Mouse (Mus musculus): ENCODE measurements around the gene Olfr1249.
"Not testable (repeated sequence)": the region's sequence is repeated elsewhere in the genome, so short reads cannot be mapped to it uniquely, and the experiment has no call there.

Olfr1249 gene

GRCm38 (mm10) chr2:89634883-89635282, at the start of gene Olfr1249:
Gene Olfr1249, minus strand, starts transcription at chr2:89634983.
- no peak for DNase-seq

GRCm38 (mm10) chr2:89671836-89672235, 37.1 kb upstream of the Olfr1249 start, which contains the start of gene Olfr1251:
Gene Olfr1251, minus strand, starts transcription at chr2:89671936.
- no peak for DNase-seq

DNA sequence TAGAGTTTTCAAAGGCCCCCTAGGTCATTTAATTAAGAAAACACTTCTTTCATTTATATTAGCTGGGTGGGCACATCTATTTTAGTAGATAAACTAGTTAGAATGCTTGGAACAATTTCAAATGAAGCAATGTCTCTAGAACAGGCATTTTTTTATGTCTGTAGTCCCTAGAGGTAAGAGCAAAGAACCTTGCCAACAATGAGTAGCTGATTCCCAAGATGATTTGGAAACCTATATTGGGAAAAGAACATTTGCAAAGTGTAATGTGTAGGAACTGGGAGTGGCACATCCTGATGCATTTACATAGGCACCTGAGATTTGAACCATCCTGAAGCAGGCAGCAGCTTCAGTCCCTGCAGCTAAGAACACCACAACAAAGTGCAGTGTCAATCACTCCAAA, 26.6 kb upstream of the Olfr1249 start, which contains the start of gene Olfr1250:
Gene Olfr1250, minus strand, starts transcription at position 101 of the 400 bp plus-strand sequence.
- DNase-seq: no peak

DNA sequence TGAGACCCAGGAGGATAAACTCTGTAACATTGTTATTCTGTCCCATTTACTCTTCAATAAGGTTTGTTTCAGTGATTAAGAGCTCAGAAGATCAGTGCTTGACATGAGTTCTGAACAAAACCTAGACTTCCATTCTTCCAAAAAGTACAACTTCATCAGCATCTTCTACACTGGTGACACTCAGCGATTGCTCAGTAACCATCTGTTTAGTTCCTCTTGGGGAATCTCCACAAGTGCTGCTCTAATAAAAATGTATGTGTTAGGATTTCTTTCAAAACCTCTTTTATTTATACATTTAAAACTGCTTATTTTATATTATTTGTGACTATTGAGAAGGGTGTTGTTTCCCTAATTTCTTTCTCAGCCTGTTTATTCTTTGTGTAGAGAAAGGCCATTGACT, 16.6 kb downstream of the Olfr1249 start, which contains the start of gene Olfr1248:
Gene Olfr1248, minus strand, starts transcription at position 101 of the 400 bp plus-strand sequence.
- DNase-seq: not testable (repeated sequence)

GRCm38 (mm10) chr2:89614030-89614429, 20.8 kb downstream of the Olfr1249 start, which contains the start of gene Olfr1247:
Gene Olfr1247, minus strand, starts transcription at chr2:89614130.
- no peak for DNase-seq

- DNase-seq: no peak
Measured at GRCm38 (mm10) chr2:89593057-89593456, 41.7 kb downstream of the Olfr1249 start, which contains the start of gene Olfr1246. Gene Olfr1246, minus strand, starts transcription at chr2:89593157.

Data from spleen, adult 18-20 months (tissue).